Mouse (Mus musculus) testis, adult 2 months (tissue): ENCODE measurements around the gene Capn15. TPM values are rescaled to one million over a fixed set of nuclear protein-coding genes. Genes with fewer than 3 reads are reported as not detected.

ENCODE experiments used
- H3K27ac ChIP-seq: fragments of 200-500 bp; 2 replicates; pipeline ENCODE4 v1.5.1; 2012; ENCODE audit warnings: low read depth, low read length; ENCODE audit not compliant: control insufficient read depth, insufficient read depth
- H3K27me3 ChIP-seq: fragments of 200-500 bp; 2 replicates; pipeline ENCODE4 v1.6.1; 2012; ENCODE audit warnings: mild to moderate bottlenecking, low read length, moderate library complexity; ENCODE audit not compliant: control insufficient read depth, insufficient read depth
- H3K36me3 ChIP-seq: fragments of 200-500 bp; 2 replicates; pipeline ENCODE4 v1.6.1; 2012; ENCODE audit warnings: mild to moderate bottlenecking, low read length; ENCODE audit not compliant: control insufficient read depth, insufficient read depth
- H3K4me1 ChIP-seq: fragments of 200-500 bp; 2 replicates; pipeline ENCODE4 v1.6.1; 2012; ENCODE audit warnings: low read length; ENCODE audit not compliant: control insufficient read depth, insufficient read depth
- H3K4me3 ChIP-seq: fragments of 200-500 bp; 2 replicates; pipeline ENCODE4 v1.5.1; 2012; ENCODE audit warnings: low read depth, mild to moderate bottlenecking, low read length, moderate library complexity, mixed read lengths; ENCODE audit not compliant: control insufficient read depth
- CTCF ChIP-seq: fragments of 200-500 bp; IDR thresholded peaks from 2 replicates; pipeline ENCODE4 v1.5.1; 2012; ENCODE audit warnings: low read depth, mild to moderate bottlenecking, inconsistent platforms, low read length, moderate library complexity; ENCODE audit not compliant: control insufficient read depth, insufficient read depth, insufficient replicate concordance
- POLR2A ChIP-seq: fragments of 200-500 bp; IDR thresholded peaks from 2 replicates; pipeline ENCODE4 v1.6.1; 2012; ENCODE audit warnings: low read depth, mild to moderate bottlenecking, inconsistent platforms, low read length, moderate library complexity; ENCODE audit not compliant: control insufficient read depth
- polyA plus RNA-seq: library from polyadenylated mRNA; depleted of rRNA; stranded (reverse); fragments of >200 nt; gene quantifications from 2 replicates; pipeline ENCODE4 v1.2.3, GENCODE M21; 2012

Capn15 gene
- polyA plus RNA-seq, 1 experiment, result 20.1 TPM

DNA sequence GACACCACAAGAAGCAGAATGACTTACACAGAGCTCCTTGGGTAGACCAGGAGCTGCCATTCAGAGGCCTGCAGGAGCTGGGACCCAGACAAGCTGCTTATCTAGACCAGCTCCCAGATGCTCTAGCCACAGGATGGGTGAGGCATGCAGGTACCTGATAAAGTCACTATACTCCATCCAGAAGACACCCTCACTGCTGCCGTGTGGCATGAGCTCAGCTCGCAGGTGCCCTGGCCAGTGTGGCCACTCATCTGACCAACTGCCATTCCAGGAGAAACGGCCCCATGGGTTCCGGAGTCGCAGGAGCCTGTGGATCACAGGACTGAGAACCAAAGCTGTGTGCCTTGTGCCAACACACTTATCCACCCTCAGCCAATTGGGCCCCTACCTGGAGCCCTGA, 24.0 kb downstream of the Capn15 start:
- Histone ChIP-seq H3K36me3 (no peaks in the 10 kb centered on the region), H3K27ac (peak overlapping the region; percentile 3), H3K4me1 (no peaks in the 10 kb centered on the region), H3K27me3 (no peaks in the 10 kb centered on the region), H3K4me3 (peak overlapping the region; percentile 47)
- TF ChIP-seq POLR2A (no peak), CTCF (no peak)

DNA sequence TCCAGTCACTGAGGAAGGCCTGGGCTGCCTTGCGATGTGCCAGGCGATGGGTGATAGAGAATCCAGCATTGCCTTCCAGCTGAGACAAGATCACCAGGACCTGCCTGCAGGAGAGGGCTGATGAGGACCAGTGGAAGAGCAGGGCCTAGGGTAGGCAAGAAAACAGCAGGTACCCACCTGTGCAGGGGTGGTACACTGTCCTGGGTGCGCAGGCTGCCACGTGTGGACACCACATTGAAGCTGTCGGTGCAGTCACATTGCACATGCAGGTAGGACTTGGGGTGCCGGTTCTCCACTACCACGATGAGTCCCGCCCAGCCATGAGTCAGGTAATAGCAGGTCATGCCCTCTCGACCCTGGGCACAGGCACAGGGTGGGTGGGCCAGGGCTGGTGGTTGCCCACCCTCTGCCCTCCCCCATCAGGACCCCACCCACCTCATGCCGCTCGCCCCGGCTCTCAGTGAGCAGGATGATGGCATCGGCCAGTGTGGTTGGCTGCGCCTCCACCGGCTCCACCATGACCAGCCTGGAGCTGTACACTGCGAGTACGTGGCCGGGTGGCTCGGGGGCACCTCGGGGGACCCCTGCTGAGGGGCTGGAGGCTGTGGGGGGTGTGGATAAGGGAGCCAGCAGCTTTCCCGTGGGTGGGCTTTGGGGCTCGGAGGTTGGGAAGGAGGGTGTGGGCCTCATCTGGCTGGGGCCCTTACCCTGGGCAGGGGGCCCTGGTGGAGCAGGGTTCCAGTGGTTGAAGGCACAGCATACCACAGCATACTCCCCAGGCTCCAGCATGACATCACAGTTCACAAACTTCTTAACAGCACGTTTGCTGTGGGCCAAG, 25.7 kb downstream of the Capn15 start:
- 0 out of 2 replicates have a peak, but pooled peaks have one; percentile 11 for TF ChIP-seq CTCF
- no peak for TF ChIP-seq POLR2A
- Histone ChIP-seq H3K4me3 (no peak overlapping the region), H3K27me3 (no peaks in the 10 kb centered on the region), H3K36me3 (no peaks in the 10 kb centered on the region), H3K27ac (no peak overlapping the region), H3K4me1 (no peaks in the 10 kb centered on the region)

DNA sequence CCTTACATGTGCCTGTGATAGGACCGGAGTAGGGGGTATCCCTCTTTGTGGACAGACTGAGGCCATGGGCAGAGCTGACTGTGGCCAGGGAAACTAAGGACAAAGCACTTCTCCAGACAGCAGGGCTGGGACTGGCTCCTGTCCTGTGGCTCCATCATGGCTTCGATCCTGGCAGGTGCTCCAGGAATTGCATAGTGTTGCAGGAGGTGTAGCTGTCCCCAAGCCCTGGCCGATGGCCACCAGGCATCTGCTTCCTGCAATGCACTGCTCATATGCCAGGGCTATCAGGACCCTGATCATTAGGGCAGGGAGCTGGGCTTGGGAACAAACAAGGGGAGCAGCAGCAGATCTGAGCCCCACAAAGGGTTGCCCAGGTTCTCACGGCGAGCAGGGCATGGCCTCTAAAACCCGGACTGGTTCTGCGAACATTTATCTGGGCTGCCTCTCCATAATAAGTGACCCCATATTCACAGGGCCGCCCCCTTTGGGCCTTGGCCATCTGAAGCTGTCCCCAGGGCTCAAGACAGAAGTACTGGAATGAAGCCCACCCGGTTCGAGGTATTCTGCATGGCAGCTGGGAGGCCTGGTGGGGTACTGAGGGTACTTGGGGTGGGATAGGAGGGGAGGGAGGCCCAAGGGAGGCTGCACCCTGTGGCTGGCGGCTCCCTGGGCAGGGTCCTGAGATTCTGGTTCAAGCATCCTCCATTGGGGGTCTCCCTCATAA, 26.7 kb downstream of the Capn15 start:
- H3K4me1 ChIP-seq, result no peaks in the 10 kb centered on the region
- H3K27ac ChIP-seq, result no peak overlapping the region
- H3K36me3 ChIP-seq, result no peaks in the 10 kb centered on the region
- no peaks in the 10 kb centered on the region for H3K27me3 ChIP-seq
- no peak for TF ChIP-seq CTCF
- H3K4me3 ChIP-seq, result no peak overlapping the region

DNA sequence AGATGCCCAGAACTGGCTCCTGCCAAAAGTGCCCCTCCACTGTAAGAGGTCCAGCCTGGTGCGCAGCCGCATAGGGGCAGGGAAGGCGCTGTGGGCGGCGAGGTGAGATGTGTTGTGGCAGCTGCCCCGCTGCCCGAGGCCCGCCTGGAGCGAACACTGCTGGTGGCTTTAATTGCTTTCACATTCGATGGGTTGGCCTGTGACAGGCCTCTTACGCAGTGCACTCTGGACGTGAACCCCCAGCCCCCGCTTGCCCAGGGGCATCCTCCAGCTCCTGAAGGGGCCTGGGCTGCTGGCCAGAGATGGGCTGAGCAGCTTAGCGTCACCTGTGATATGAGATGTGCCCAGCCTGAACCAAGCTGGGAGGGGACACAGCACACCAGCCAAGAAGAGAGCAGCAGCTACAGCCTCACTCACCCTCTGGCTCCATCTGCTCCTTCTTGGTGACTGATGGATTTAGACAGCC, 28.0 kb downstream of the Capn15 start:
- H3K36me3 ChIP-seq, result no peaks in the 10 kb centered on the region
- TF ChIP-seq POLR2A, result no peak
- TF ChIP-seq CTCF, result no peak
- H3K27me3 ChIP-seq, result no peaks in the 10 kb centered on the region
- H3K27ac ChIP-seq, result no peak overlapping the region
- no peaks in the 10 kb centered on the region for H3K4me1 ChIP-seq
- no peak overlapping the region for H3K4me3 ChIP-seq

DNA sequence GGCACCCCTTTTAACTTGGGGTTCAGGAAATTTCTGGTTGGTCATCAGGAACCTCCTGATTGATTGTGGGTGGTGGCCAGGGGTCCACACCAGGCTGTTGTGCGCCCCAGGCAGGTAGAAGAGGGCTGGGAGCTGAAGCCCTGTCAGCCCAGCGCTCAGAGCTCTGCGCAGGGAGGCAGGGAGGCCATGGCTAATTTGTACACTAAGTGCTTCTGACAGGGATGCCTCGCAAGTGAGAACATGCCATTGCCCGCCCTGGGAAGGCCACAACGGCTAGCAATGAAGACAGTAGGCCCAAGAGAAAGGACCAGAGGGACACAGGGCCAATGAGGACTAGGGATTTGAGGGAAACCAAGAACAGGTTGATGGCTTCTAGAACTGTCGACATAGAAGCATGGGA, 29.0 kb downstream of the Capn15 start:
- no peak overlapping the region for H3K27ac ChIP-seq
- TF ChIP-seq CTCF, result no peak
- no peak for TF ChIP-seq POLR2A
- H3K36me3 ChIP-seq, result no peaks in the 10 kb centered on the region
- H3K4me3 ChIP-seq, result no peak overlapping the region
- H3K27me3 ChIP-seq, result no peaks in the 10 kb centered on the region
- peaks cover 3% of the 10 kb centered on the region for H3K4me1 ChIP-seq

DNA sequence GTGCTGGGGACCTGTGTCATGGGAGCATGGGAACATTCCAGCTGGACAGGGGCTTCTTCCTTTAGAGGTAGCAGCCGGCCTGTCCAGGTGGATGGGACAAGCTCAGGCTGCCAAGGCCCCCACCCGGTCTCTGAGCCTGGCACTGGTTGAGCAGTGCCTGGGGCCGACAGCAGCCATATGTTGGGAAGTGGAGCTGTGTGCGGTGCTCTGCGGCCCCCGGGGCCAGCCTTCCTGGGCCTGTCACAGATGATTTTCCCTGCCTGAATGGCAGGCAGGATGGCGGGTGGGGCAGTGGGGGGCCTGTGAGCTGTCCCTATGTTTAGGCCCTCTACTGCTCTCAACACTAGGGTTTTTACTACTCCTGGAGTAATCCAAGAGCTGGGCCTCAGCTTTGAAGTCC, 29.4 kb downstream of the Capn15 start:
- Histone ChIP-seq H3K36me3 (no peaks in the 10 kb centered on the region), H3K4me1 (peaks cover 3% of the 10 kb centered on the region), H3K4me3 (no peak overlapping the region), H3K27ac (no peak overlapping the region), H3K27me3 (no peaks in the 10 kb centered on the region)
- no peak for TF ChIP-seq CTCF
- TF ChIP-seq POLR2A, result no peak

DNA sequence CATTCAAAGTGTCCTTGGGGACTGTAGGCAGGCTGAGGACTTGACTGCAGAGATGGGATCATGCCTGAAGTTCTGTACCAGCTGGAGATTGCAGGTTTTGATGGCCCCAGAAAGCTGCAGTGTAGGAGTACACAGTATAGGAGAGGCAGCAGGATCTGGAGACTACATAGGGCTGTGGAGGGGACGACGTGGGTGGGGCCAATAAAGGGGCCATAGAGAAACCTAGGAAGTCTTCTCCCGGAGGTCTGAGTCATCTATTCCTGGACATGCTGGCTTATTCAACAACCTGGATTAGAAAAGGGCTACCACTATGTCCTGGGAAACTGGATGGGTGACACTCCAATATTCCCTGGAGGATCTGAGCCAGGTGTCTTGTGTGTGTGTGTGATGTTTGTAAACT, 29.9 kb downstream of the Capn15 start:
- Histone ChIP-seq H3K27ac (no peak overlapping the region), H3K4me3 (no peak overlapping the region), H3K36me3 (no peaks in the 10 kb centered on the region), H3K4me1 (peaks cover 3% of the 10 kb centered on the region), H3K27me3 (no peaks in the 10 kb centered on the region)
- TF ChIP-seq POLR2A (no peak), CTCF (no peak)

DNA sequence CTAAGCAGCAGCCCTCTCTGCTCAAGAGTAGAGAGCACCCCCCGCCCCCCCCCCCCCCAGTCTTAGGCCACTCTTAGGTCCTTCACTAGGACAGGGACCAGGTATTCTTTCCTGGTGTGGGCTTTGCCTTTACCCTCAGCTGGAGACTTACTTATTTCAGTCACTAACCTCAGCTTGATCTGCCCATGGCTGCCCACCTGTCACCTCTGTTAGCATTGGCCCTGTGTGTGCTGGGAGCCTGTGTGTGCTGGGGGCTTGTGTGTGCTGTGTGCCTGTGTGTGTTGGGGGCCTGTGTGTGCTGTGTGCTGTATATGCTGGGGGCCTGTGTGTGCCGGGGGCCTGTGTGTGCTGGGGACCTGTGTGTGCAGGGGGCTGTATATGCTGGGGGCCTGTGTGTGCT, 30.9 kb downstream of the Capn15 start:
- Histone ChIP-seq H3K27ac (no peak overlapping the region), H3K4me3 (no peak overlapping the region), H3K36me3 (no peaks in the 10 kb centered on the region), H3K4me1 (peaks cover 3% of the 10 kb centered on the region), H3K27me3 (no peaks in the 10 kb centered on the region)
- no peak for TF ChIP-seq CTCF
